Mouse (Mus musculus) olfactory bulb, adult 2 months (tissue): ENCODE results near the gene Angptl6.

ENCODE experiments used
- CTCF ChIP-seq: fragments of 200-500 bp; IDR thresholded peaks from 2 replicates; pipeline ENCODE4 v1.5.1; 2012; ENCODE audit warnings: low read depth, mild to moderate bottlenecking, low read length, moderate library complexity; ENCODE audit not compliant: insufficient read depth
- POLR2A ChIP-seq: fragments of 200-500 bp; IDR thresholded peaks from 2 replicates; pipeline ENCODE4 v1.6.1; 2012; ENCODE audit warnings: mild to moderate bottlenecking, low read depth, low read length, moderate library complexity; ENCODE audit not compliant: insufficient read depth

GRCm38 (mm10) chr9:20877118-20878040 lies 2.1 kb downstream of the Angptl6 start:
- no peak for TF ChIP-seq POLR2A
- TF ChIP-seq CTCF, result no peak
